Mouse (Mus musculus) hindbrain, embryonic 13.5 days (tissue): ENCODE results near the gene Sspn. TPM values are rescaled to one million over a fixed set of nuclear protein-coding genes. Genes with fewer than 3 reads are reported as not detected.

Source experiments
- ATAC-seq: fragments of 200-750 bp; cut with Nextera tagmentation; 2 replicates; pipeline ENCODE4 v1.8.0; 2017; ENCODE audit warnings: moderate TSS enrichment; ENCODE audit not compliant: low FRiP score
- H3K27ac ChIP-seq: fragments of 300-500 bp; sonication (generic); 2 replicates; pipeline ENCODE4 v1.5.1; 2015; ENCODE audit warnings: inconsistent platforms, mild to moderate bottlenecking, moderate library complexity
- H3K27me3 ChIP-seq: fragments of 300-500 bp; sonication (generic); 2 replicates; pipeline ENCODE4 v1.6.1; 2015; ENCODE audit warnings: mild to moderate bottlenecking, inconsistent platforms
- H3K36me3 ChIP-seq: fragments of 300-500 bp; sonication (generic); 2 replicates; pipeline ENCODE4 v1.6.1; 2015; ENCODE audit warnings: mild to moderate bottlenecking, inconsistent platforms
- H3K4me1 ChIP-seq: fragments of 300-500 bp; sonication (generic); replicated peaks from 2 replicates; pipeline ENCODE4 v1.6.1; 2015; ENCODE audit warnings: inconsistent platforms
- H3K4me2 ChIP-seq: fragments of 300-500 bp; sonication (generic); 2 replicates; pipeline ENCODE4 v1.6.1; 2015; ENCODE audit warnings: inconsistent platforms, mild to moderate bottlenecking, moderate library complexity
- H3K4me3 ChIP-seq: fragments of 300-500 bp; sonication (generic); 2 replicates; pipeline ENCODE4 v1.5.1; 2015; ENCODE audit warnings: mild to moderate bottlenecking, inconsistent platforms
- H3K9ac ChIP-seq: fragments of 300-500 bp; sonication (generic); 2 replicates; pipeline ENCODE4 v1.6.1; 2015; ENCODE audit warnings: mild to moderate bottlenecking, inconsistent platforms
- H3K9me3 ChIP-seq: fragments of 300-500 bp; sonication (generic); 2 replicates; pipeline ENCODE4 v1.6.1; 2016; ENCODE audit warnings: inconsistent platforms
- WGBS: fragments of 180-500 bp; shearing (Covaris S2); methylation state at CpG from one replicate; pipeline ENCODE4 v1.1.7; 2015; 5-methylcytosine and 5-hydroxymethylcytosine counted together
- polyA plus RNA-seq: library from polyadenylated mRNA; unstranded; fragments of >200 nt; fragmentation: Nextera tagmentation; extraction: Ambion mirVana; gene quantifications from 2 replicates; pipeline ENCODE4 v1.2.1, GENCODE M21; 2015

Gene Sspn
- 3.3 and 4.4 TPM in 2 replicates for polyA plus RNA-seq

GRCm38 (mm10) chr6:145931341-145931740, at the start of gene Sspn:
Gene Sspn (plus strand): TSS chr6:145931641.
- 71% methylated on average over 3 of the region's 3 CpGs for WGBS
- Histone ChIP-seq H3K27ac (no peak within 1 kb of the TSS), H3K36me3 (no peaks in the 10 kb centered on the region), H3K4me1 (peaks cover 20% of the 10 kb centered on the region), H3K4me2 (no peak within 1 kb of the TSS), H3K9me3 (no peaks in the 10 kb centered on the region), H3K27me3 (no peaks in the 10 kb centered on the region), H3K9ac (no peak within 1 kb of the TSS), H3K4me3 (no peak within 1 kb of the TSS)
- ATAC-seq, result no peak

- no peaks in the 10 kb centered on the region for H3K36me3 ChIP-seq
- H3K9ac ChIP-seq, result no peak overlapping the region
- H3K27me3 ChIP-seq, result no peaks in the 10 kb centered on the region
- ATAC-seq, result no peak
- H3K4me2 ChIP-seq, result no peak overlapping the region
- no peak overlapping the region for H3K27ac ChIP-seq
- H3K9me3 ChIP-seq, result no peaks in the 10 kb centered on the region
- 97% methylated on average over 1 of the region's 1 CpGs for whole genome bisulfite sequencing
- H3K4me3 ChIP-seq, result no peak overlapping the region
- no peaks in the 10 kb centered on the region for H3K4me1 ChIP-seq
Measured at GRCm38 (mm10) chr6:145883010-145883409, 48.4 kb upstream of the Sspn start.

- no peak for ATAC-seq
- H3K9ac ChIP-seq, result no peak overlapping the region
- no peaks in the 10 kb centered on the region for H3K9me3 ChIP-seq
- peaks cover 3% of the 10 kb centered on the region for H3K4me1 ChIP-seq
- H3K4me2 ChIP-seq, result no peak overlapping the region
- H3K27ac ChIP-seq, result no peak overlapping the region
- no peak overlapping the region for H3K4me3 ChIP-seq
- no peaks in the 10 kb centered on the region for H3K27me3 ChIP-seq
- WGBS, result 83% methylated on average over 4 of the region's 4 CpGs
- H3K36me3 ChIP-seq, result no peaks in the 10 kb centered on the region
Measured at GRCm38 (mm10) chr6:145883668-145884067, 47.8 kb upstream of the Sspn start.

GRCm38 (mm10) chr6:145885069-145885468, 46.4 kb upstream of the Sspn start:
- Histone ChIP-seq H3K4me1 (peaks cover 7% of the 10 kb centered on the region), H3K4me3 (no peak overlapping the region), H3K9ac (no peak overlapping the region), H3K9me3 (no peaks in the 10 kb centered on the region), H3K27ac (no peak overlapping the region), H3K27me3 (no peaks in the 10 kb centered on the region), H3K36me3 (no peaks in the 10 kb centered on the region), H3K4me2 (no peak overlapping the region)
- no peak for ATAC-seq
- 85% methylated on average over 4 of the region's 4 CpGs for WGBS

DNA sequence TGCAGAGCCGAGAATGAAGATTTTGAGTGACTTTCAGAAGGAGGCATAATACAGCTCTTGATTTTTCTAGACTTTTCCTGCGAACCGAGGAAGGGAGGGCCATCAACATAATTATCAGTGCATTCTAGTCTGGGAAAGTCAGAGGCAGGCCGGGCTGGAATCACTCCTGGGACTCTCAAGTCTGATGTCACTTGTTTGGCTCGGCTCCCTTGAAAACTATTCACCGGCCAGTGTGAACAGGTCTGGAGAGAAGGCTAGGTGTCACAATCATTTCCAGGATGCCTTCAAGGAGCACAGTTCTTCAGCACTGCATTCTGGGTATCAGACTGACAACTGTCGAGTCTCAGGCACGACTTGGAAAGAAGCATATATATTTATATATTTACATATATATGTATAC, 45.2 kb upstream of the Sspn start:
- H3K4me2 ChIP-seq, result no peak overlapping the region
- no peak for ATAC-seq
- no peaks in the 10 kb centered on the region for H3K27me3 ChIP-seq
- no peak overlapping the region for H3K4me3 ChIP-seq
- peaks cover 7% of the 10 kb centered on the region for H3K4me1 ChIP-seq
- H3K9ac ChIP-seq, result no peak overlapping the region
- H3K27ac ChIP-seq, result no peak overlapping the region
- no peaks in the 10 kb centered on the region for H3K36me3 ChIP-seq
- WGBS, result 83% methylated on average over 8 of the region's 8 CpGs
- H3K9me3 ChIP-seq, result no peaks in the 10 kb centered on the region

DNA sequence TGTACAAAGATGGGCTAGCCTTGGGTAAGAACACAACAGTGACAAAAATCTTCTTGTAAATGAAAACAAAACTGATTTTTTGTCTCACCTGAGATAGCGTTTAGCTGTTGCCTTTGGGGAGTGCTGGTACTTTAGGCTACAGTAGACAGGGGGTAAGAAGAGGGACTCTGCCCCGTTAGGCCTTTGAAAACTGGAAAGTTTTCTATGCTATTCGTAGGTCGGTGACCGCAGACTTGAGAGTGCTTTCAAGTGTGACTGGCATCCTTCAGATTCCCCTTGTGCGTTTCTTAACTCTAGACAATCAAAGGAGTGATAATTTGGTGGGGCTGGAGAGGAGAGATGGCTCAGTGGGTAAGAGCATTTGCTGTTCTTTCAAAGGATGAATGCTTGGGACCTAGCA, 43.7 kb upstream of the Sspn start:
- no peak for ATAC-seq
- H3K36me3 ChIP-seq, result no peaks in the 10 kb centered on the region
- H3K9ac ChIP-seq, result no peak overlapping the region
- H3K4me1 ChIP-seq, result peaks cover 7% of the 10 kb centered on the region
- WGBS, result 79% methylated on average over 6 of the region's 6 CpGs
- H3K27me3 ChIP-seq, result no peaks in the 10 kb centered on the region
- H3K4me3 ChIP-seq, result no peak overlapping the region
- no peak overlapping the region for H3K4me2 ChIP-seq
- H3K9me3 ChIP-seq, result no peaks in the 10 kb centered on the region
- H3K27ac ChIP-seq, result no peak overlapping the region

GRCm38 (mm10) chr6:145891951-145892350, 39.5 kb upstream of the Sspn start:
- Histone ChIP-seq H3K4me2 (no peak overlapping the region), H3K27me3 (no peaks in the 10 kb centered on the region), H3K36me3 (no peaks in the 10 kb centered on the region), H3K9ac (no peak overlapping the region), H3K27ac (no peak overlapping the region), H3K9me3 (no peaks in the 10 kb centered on the region), H3K4me3 (no peak overlapping the region), H3K4me1 (peaks cover 7% of the 10 kb centered on the region)
- no peak for ATAC-seq
- WGBS, result 86% methylated on average over 11 of the region's 11 CpGs

DNA sequence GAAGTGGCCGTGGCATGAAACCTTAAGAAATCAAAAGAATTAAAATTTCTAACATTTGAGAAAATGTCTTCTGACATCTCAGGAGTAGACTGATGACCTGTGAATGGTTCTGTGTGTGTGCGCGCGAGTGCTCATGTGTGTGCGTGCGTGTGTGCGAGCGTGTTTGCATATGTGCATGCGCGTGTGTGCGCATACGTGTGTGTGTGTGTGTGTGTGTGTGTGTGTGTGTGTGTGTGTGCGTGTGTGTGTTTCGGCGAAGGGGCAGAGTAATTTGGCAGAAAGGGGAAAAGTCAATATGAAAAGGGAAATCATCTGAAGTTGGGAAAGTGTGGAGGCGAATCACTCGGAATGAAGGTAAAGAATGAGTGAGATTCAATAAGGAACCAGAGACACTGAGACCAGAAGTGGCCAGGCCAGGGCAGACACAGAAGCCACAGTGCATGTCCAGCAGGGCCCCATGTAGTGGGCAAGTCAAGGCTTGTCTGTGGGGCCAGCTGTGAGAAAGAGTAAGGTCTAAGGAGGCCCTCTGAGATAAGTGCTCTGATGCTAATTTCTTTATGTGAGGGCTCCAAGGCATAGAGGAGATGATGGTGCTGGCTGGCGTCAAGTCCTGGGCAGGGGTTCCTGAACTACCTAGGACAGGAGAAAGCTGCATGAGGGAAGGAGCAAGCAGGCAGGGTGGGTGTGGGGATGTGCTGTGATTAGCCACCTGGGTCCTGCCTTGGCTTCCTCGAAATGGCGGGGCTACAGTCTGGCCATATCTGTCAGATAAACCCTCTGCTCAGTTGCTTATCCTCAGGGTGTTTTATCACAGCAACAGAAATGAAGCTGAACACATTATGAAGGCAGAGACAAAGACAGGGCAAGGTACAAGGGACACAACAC, 38.8 kb upstream of the Sspn start:
- Histone ChIP-seq H3K27me3 (no peaks in the 10 kb centered on the region), H3K9me3 (no peaks in the 10 kb centered on the region), H3K4me3 (no peak overlapping the region), H3K9ac (no peak overlapping the region), H3K4me2 (no peak overlapping the region), H3K27ac (no peak overlapping the region), H3K36me3 (no peaks in the 10 kb centered on the region), H3K4me1 (peaks cover 7% of the 10 kb centered on the region)
- no peak for ATAC-seq
- WGBS, result 95% methylated on average over 20 of the region's 20 CpGs

DNA sequence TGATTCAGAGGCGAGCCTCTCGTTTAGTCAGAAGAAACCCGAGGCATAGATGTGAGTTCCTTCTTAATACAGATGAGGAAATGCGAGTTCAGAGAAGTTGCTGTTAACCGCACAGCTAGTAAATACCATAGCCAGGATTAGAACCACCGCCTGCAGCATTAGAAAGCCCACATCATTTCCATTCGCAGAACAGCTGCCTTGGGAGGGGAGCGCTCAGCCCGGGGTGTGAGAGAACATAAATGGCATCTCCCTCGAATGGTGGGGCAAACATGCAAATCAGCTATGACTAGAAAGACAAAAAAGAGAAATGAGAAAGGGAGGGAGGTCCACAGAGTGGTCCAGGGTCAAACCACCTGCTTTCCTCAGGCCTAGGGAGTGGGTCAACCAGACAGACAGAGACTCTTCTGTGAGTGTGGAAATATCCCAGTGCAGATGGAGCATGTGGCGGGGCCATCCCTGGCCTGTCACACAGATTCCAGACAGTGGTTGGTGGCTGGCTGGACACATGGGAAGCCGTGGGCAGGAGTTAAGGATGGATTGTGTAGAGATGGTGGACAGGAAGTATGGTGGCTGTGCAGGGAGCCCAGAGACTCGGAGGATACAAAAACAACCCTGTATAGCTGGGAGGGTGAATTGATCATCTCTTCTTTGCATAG, 37.9 kb upstream of the Sspn start:
- no peak overlapping the region for H3K9ac ChIP-seq
- no peaks in the 10 kb centered on the region for H3K9me3 ChIP-seq
- no peak overlapping the region for H3K4me2 ChIP-seq
- no peak overlapping the region for H3K27ac ChIP-seq
- no peaks in the 10 kb centered on the region for H3K36me3 ChIP-seq
- H3K27me3 ChIP-seq, result no peaks in the 10 kb centered on the region
- no peak for ATAC-seq
- H3K4me3 ChIP-seq, result no peak overlapping the region
- peaks cover 5% of the 10 kb centered on the region for H3K4me1 ChIP-seq
- WGBS, result 87% methylated on average over 13 of the region's 13 CpGs

- H3K9ac ChIP-seq, result no peak overlapping the region
- no peak overlapping the region for H3K4me2 ChIP-seq
- H3K4me3 ChIP-seq, result no peak overlapping the region
- ATAC-seq, result no peak
- H3K9me3 ChIP-seq, result no peaks in the 10 kb centered on the region
- H3K27ac ChIP-seq, result no peak overlapping the region
- no peaks in the 10 kb centered on the region for H3K36me3 ChIP-seq
- no peaks in the 10 kb centered on the region for H3K27me3 ChIP-seq
- no peaks in the 10 kb centered on the region for H3K4me1 ChIP-seq
- 74% methylated on average over 8 of the region's 8 CpGs for WGBS
Measured at GRCm38 (mm10) chr6:145894669-145895342, 36.6 kb upstream of the Sspn start.

DNA sequence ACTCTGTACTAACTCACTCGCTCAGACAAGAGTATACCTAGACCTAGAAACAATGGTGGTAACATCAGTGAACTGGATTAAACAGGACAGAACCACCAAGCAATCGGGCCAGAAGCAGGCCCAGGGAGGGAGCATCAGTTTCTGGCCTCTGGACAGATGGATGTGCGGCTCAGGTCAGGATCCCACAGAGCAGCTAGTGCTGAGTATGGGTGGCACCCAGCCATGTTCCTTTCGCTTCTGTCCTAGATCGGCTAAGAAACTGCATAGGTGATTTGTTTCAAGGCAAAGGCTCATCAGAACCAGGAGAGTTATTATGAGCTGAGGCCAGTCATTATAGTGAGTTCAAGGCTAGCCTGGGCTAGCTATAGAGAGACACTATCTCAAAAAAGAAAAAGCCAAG, 27.3 kb upstream of the Sspn start:
- WGBS, result 92% methylated on average over 5 of the region's 5 CpGs
- no peaks in the 10 kb centered on the region for H3K9me3 ChIP-seq
- H3K4me1 ChIP-seq, result no peaks in the 10 kb centered on the region
- no peak overlapping the region for H3K9ac ChIP-seq
- no peaks in the 10 kb centered on the region for H3K27me3 ChIP-seq
- H3K36me3 ChIP-seq, result no peaks in the 10 kb centered on the region
- no peak overlapping the region for H3K4me2 ChIP-seq
- H3K4me3 ChIP-seq, result no peak overlapping the region
- H3K27ac ChIP-seq, result no peak overlapping the region
- no peak for ATAC-seq

GRCm38 (mm10) chr6:145904616-145905015, 26.8 kb upstream of the Sspn start:
- no peak overlapping the region for H3K27ac ChIP-seq
- no peak overlapping the region for H3K4me2 ChIP-seq
- ATAC-seq, result no peak
- no peaks in the 10 kb centered on the region for H3K36me3 ChIP-seq
- H3K4me1 ChIP-seq, result no peaks in the 10 kb centered on the region
- WGBS, result 85% methylated on average over 5 of the region's 5 CpGs
- H3K4me3 ChIP-seq, result no peak overlapping the region
- H3K9me3 ChIP-seq, result no peaks in the 10 kb centered on the region
- H3K27me3 ChIP-seq, result no peaks in the 10 kb centered on the region
- no peak overlapping the region for H3K9ac ChIP-seq
